Mouse (Mus musculus) adrenal gland, adult 2 months (tissue): ENCODE results near the gene Gm14569. TPM values are rescaled to one million over a fixed set of nuclear protein-coding genes. Genes with fewer than 3 reads are reported as not detected.

Experiments used
- microRNA-seq, 2 experiments: library from miRNA; unstranded; fragments of <30 nt; microRNA quantifications; one replicate each; pipeline ENCODE4 v1.2.0; 2021
- polyA plus RNA-seq: library from polyadenylated mRNA; depleted of rRNA; stranded (reverse); fragments of >200 nt; gene quantifications from 2 replicates; pipeline ENCODE4 v1.2.3, GENCODE M21; 2012; rRNA removed
- total RNA-seq, 2 experiments: library from RNA; stranded (reverse); gene quantifications; 2 replicates each; pipeline ENCODE4 v1.2.3; 2021

Gm14569 gene
- total and polyA plus RNA-seq, 3 experiments = 0.75 TPM; not detected in 2

Small RNAs within 50 kb of the gene (microRNA-seq; reads per million reads assigned to microRNA genes)
- gene Gm44485 = 0 reads per million in 2 experiments

Other genes with a start within 250 kb of the Gm14569 start
- gene Lonrf3, start 163.5 kb downstream of the Gm14569 start, total RNA-seq = 1 to 10 TPM; 2.1 to 8.1 TPM
- gene Lonrf3, start 163.5 kb downstream of the Gm14569 start, polyA plus RNA-seq = 4.8 and 6.2 TPM in 2 replicates
- not detected for gene Gm6268, start 90.5 kb downstream of the Gm14569 start, total RNA-seq
- not detected in 2 replicates for gene Gm6268, start 90.5 kb downstream of the Gm14569 start, polyA plus RNA-seq
- 100 to 1,000 TPM; 455 to 456 TPM for gene Pgrmc1, start 106.4 kb upstream of the Gm14569 start, total RNA-seq
- 536 and 540 TPM in 2 replicates for gene Pgrmc1, start 106.4 kb upstream of the Gm14569 start, polyA plus RNA-seq
- 1 to 10 TPM; 4.9 to 5.8 TPM for gene Akap17b, start 153.6 kb upstream of the Gm14569 start, total RNA-seq
- gene Akap17b, start 153.6 kb upstream of the Gm14569 start, polyA plus RNA-seq = 0.76 and 0.92 TPM in 2 replicates